Mouse (Mus musculus): ENCODE data around the gene Lrp1. TPM values are rescaled to one million over a fixed set of nuclear protein-coding genes. Genes with fewer than 3 reads are reported as not detected.

The Lrp1 gene
- total and polyA plus RNA-seq, 3 experiments: 0.39 to 0.42 TPM; not detected in 1

- H3K4me1 ChIP-seq (ENCODE audit: control insufficient read depth in 1 of 2, insufficient read depth in 2 of 2, low read length in 2 of 2): peaks cover 6 to 38% of the 10 kb centered on the region in 2 experiments
- DNase-seq (ENCODE audit: low read depth, low spot score): peak; percentile 88
- peak within 1 kb of the TSS; percentile 91 for H3K9ac ChIP-seq (ENCODE audit: control insufficient read depth, low read depth, low read length, poor library complexity, severe bottlenecking)
- peak within 1 kb of the TSS; percentile 72 to 94 for H3K4me3 ChIP-seq (ENCODE audit: control insufficient read depth in 1 of 2, insufficient read depth in 1 of 2, low read depth in 2 of 2, low read length in 2 of 2)
- H3K27ac ChIP-seq (ENCODE audit: control insufficient read depth, low read depth, low read length): peak within 1 kb of the TSS; percentile 98
- peaks cover 22% of the 10 kb centered on the region for H3K79me2 ChIP-seq (ENCODE audit: control insufficient read depth, insufficient read depth, low read length, poor library complexity)
- no peaks in the 10 kb centered on the region for H3K9me3 ChIP-seq (replicated peaks; ENCODE audit: insufficient read depth, low read length)
- H3K36me3 ChIP-seq (ENCODE audit: control insufficient read depth in 1 of 2, insufficient read depth in 2 of 2, low read length in 2 of 2): peaks cover 0 to 29% of the 10 kb centered on the region in 2 experiments; a peak in 2 of 4 replicates
- H3K27me3 ChIP-seq (ENCODE audit: control insufficient read depth in 1 of 2, insufficient read depth in 2 of 2, low read length in 2 of 2): no peaks in the 10 kb centered on the region
- TF ChIP-seq USF2 (IDR thresholded peaks at IDR 0.05; ENCODE audit: borderline replicate concordance in 1 of 2, insufficient read depth in 1 of 2, low read depth in 1 of 2, low read length in 2 of 2): no peak
- TF ChIP-seq MAFK (IDR thresholded peaks at IDR 0.05; ENCODE audit: borderline replicate concordance, low read depth, low read length): peak; percentile 11; the same call in 1 of the 2 replicates
- TF ChIP-seq ZMIZ1 (IDR thresholded peaks at IDR 0.05; ENCODE audit: low read depth, low read length): no peak
- no peak for TF ChIP-seq GABPA (IDR thresholded peaks at IDR 0.05; ENCODE audit: low read depth, low read length)
- peak; percentile 28; the same call in 1 of the 2 replicates for TF ChIP-seq HCFC1 (IDR thresholded peaks at IDR 0.05; ENCODE audit: low read depth, low read length)
- peak in 1 of 2 experiments; percentile 44; a peak in 3 of 4 replicates for TF ChIP-seq POLR2A (IDR thresholded peaks at IDR 0.05; ENCODE audit: control insufficient read depth in 1 of 2, insufficient read depth in 1 of 2, low read depth in 1 of 2, low read length in 2 of 2, poor library complexity in 1 of 2)
- TF ChIP-seq BHLHE40 (IDR thresholded peaks at IDR 0.05; ENCODE audit: borderline replicate concordance, low read depth, low read length): peak; percentile 49; the same call in 1 of the 2 replicates
- TF ChIP-seq MYB (IDR thresholded peaks at IDR 0.05; ENCODE audit: low read depth, low read length): peak; percentile 71
- peak; percentile 46; the same call in 1 of the 2 replicates for TF ChIP-seq TBP (IDR thresholded peaks at IDR 0.05; ENCODE audit: low read depth, low read length)
- TF ChIP-seq MAZ (IDR thresholded peaks at IDR 0.05; ENCODE audit: low read depth, low read length): peak; percentile 58
- no peak for TF ChIP-seq JUND (IDR thresholded peaks at IDR 0.05; ENCODE audit: low read depth, low read length)
- TF ChIP-seq CHD2 (IDR thresholded peaks at IDR 0.05; ENCODE audit: low read length): no peak; the same call in 1 of the 2 replicates
- peak; percentile 9; the same call in 1 of the 2 replicates for TF ChIP-seq NELFE (IDR thresholded peaks at IDR 0.05; ENCODE audit: low read depth, low read length)
- peak; percentile 65 for TF ChIP-seq ZNF384 (IDR thresholded peaks at IDR 0.05; ENCODE audit: low read depth, low read length)
- no peak; the same call in 1 of the 2 replicates for TF ChIP-seq POLR2AphosphoS2 (IDR thresholded peaks at IDR 0.05; ENCODE audit: low read length)
- TF ChIP-seq SMC3 (IDR thresholded peaks at IDR 0.05; ENCODE audit: low read depth, low read length): no peak
- TF ChIP-seq CTCF (IDR thresholded peaks at IDR 0.05 in 2 of 3, conservative IDR thresholded peaks at IDR 0.05 in 1 of 3; ENCODE audit: control insufficient read depth in 1 of 3, insufficient read depth in 1 of 3, low read depth in 2 of 3, low read length in 3 of 3, poor library complexity in 1 of 3, severe bottlenecking in 1 of 3): peak in 2 of 3 experiments; percentile 40 to 57; a peak in 4 of 6 replicates
- peak; percentile 44 for TF ChIP-seq TCF12 (IDR thresholded peaks at IDR 0.05; ENCODE audit: low read depth, low read length)
- TF ChIP-seq USF1 (IDR thresholded peaks at IDR 0.05; ENCODE audit: low read depth, low read length): no peak
- TF ChIP-seq MYC (IDR thresholded peaks at IDR 0.05; ENCODE audit: low read depth, low read length): no peak
- no peak for TF ChIP-seq ZKSCAN1 (IDR thresholded peaks at IDR 0.05; ENCODE audit: low read depth, low read length)
- TF ChIP-seq UBTF (IDR thresholded peaks at IDR 0.05; ENCODE audit: borderline replicate concordance, insufficient read depth, low read depth, low read length): no peak
- TF ChIP-seq NRF1 (IDR thresholded peaks at IDR 0.05; ENCODE audit: insufficient read depth, low read depth, low read length, poor library complexity, severe bottlenecking): no peak
- no peak; the same call in 1 of the 2 replicates for TF ChIP-seq MEF2A (IDR thresholded peaks at IDR 0.05; ENCODE audit: extremely low read depth, insufficient replicate concordance, low read depth, low read length, poor library complexity, severe bottlenecking)
- TF ChIP-seq RAD21 (IDR thresholded peaks at IDR 0.05; ENCODE audit: low read depth, low read length): no peak
- TF ChIP-seq MAX (IDR thresholded peaks at IDR 0.05; ENCODE audit: low read length): no peak
- peak in 1 of 2 experiments; percentile 84; a peak in 3 of 4 replicates for TF ChIP-seq EP300 (IDR thresholded peaks at IDR 0.05; ENCODE audit: low read depth in 1 of 2, low read length in 2 of 2)
- TF ChIP-seq MXI1 (IDR thresholded peaks at IDR 0.05; ENCODE audit: low read depth, low read length): no peak; the same call in 1 of the 2 replicates
- TF ChIP-seq CHD1 (IDR thresholded peaks at IDR 0.05; ENCODE audit: low read depth, low read length): no peak
- no peak for TF ChIP-seq KAT2A (conservative IDR thresholded peaks at IDR 0.05; ENCODE audit: low read depth, low read length)
- TF ChIP-seq RCOR1 (IDR thresholded peaks at IDR 0.05; ENCODE audit: low read depth, low read length): peak; percentile 30; the same call in 1 of the 2 replicates
- no peak for TF ChIP-seq TAL1 (IDR thresholded peaks at IDR 0.05; ENCODE audit: low read length)
- TF ChIP-seq GATA1 (IDR thresholded peaks at IDR 0.05; ENCODE audit: low read depth, low read length): no peak
- TF ChIP-seq ZC3H11A (IDR thresholded peaks at IDR 0.05; ENCODE audit: low read depth, low read length): no peak; the same call in 1 of the 2 replicates
Observed at GRCm38 (mm10) chr10:127668093-127669050, 47.4 kb upstream of the Lrp1 start, which contains the start of gene Nab2. Gene Nab2 (minus strand): TSS chr10:127668568.

Data from MEL (cell line).